Mouse (Mus musculus): ENCODE measurements around the gene Timmdc1. TPM values are rescaled to one million over a fixed set of nuclear protein-coding genes. Genes with fewer than 3 reads are reported as not detected.

Timmdc1 gene
- polyA plus RNA-seq, 1 experiment, result 10.0 TPM

DNA sequence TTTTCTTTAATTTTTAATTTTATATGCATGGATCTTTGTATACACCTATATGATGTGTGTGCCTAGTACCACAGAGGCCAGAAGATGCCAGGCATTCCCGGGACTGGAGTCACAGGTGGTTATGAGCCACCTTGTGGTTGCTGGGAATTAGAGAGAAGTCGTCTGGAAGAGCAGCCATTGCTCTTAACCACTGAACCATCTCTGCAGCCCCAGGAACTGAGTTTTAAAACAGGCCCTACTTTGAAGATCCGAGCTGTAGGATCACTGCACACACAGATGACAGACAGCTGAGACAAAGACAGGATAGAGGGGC lies 53.8 kb downstream of the Timmdc1 start:
- Histone ChIP-seq H3K4me1 (ENCODE audit: control insufficient read depth, insufficient read depth, low read length) (no peaks in the 10 kb centered on the region), H3K4me3 (replicated peaks; ENCODE audit: extremely low read depth, low read depth, low read length) (no peak overlapping the region)
- no peak for TF ChIP-seq POLR2A (IDR thresholded peaks at IDR 0.05; ENCODE audit: borderline replicate concordance, extremely low read depth, low read depth, low read length)
- no peak for TF ChIP-seq CTCF (IDR thresholded peaks at IDR 0.05; ENCODE audit: insufficient read depth, low read length)
- DNase-seq, result no peak
- WGBS, result 31% methylated on average over 3 of the region's 3 CpGs

DNA sequence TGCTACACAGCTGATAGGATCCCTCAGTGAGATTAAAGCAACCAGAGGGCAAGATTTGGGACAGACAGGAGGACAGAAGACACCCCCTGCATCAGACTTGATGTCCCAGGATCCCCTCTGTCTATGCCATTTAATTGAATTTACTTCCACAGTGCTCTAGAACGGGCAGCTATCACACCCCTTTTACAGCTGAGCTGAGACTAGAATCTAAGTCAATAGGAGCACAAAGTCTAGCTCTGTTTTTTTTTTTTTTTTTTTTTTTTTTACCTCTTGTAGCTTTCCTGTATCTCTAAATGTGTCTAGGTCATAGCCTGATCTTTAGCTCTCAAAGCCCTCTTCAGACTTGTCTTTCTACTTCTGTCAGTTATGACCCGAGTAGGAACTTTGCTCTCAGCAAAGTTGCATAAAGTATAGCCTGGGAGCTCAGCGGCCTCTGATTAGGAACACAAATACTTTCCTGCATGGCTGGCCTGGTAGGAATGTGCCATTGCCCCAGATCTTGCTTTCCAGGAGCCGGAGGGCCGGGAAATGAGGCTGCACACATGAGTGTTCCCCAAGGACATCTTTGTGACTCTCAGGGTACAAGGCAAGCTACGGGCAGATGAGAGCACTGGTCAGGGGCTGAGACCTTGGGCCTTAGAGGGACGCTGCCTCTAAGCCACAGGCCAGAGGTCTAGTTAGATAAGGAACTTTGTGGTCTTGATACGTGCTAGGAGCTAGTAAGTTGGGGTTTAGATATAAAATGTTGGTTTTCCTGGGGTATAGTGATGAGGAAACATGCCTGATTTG lies 54.4 kb downstream of the Timmdc1 start:
- 73% methylated on average over 8 of the region's 8 CpGs for WGBS
- no peak for DNase-seq
- Histone ChIP-seq H3K4me1 (ENCODE audit: control insufficient read depth, insufficient read depth, low read length) (no peaks in the 10 kb centered on the region), H3K4me3 (replicated peaks; ENCODE audit: extremely low read depth, low read depth, low read length) (no peak overlapping the region)
- no peak for TF ChIP-seq CTCF (IDR thresholded peaks at IDR 0.05; ENCODE audit: insufficient read depth, low read length)
- no peak for TF ChIP-seq POLR2A (IDR thresholded peaks at IDR 0.05; ENCODE audit: borderline replicate concordance, extremely low read depth, low read depth, low read length)

DNA sequence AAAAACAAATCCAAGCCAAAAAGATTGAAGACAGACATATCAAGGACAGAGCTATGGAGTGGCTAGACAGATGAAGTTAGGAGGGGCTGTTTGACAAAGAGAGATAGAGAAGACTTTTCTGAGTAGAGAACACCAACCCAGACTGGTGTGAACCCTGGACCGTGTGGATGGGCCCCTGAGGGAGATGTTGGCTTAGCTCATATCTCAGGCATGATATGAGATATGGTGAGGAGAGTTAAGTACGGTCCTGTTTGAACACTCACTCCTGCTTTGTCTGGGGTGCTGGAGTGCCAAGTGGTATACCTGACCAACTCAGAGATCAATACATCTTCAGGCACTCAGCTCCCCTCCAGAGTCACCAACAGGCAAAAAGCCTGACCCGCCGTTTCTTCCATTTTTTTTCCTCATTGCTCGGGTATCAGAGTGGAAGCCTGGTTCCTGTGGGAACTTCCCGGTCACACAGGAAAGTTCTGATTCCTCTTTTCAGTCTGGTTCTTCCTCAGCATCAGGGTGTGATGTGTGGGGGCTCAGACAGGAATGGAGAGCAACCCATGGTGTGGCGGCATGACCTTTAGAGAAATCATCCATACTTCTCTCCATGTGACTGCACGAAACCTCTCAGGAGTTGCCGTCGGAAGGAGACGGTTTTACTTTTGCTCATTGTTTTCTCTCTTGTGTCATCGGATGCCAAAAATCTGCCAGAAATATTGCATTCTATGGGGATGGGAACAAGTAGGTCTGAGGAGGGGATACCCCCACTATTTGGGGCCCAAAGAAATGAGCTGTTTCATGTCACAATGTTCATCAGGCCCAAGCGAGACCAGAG lies 55.2 kb downstream of the Timmdc1 start:
- H3K4me3 ChIP-seq (replicated peaks; ENCODE audit: extremely low read depth, low read depth, low read length), result no peak overlapping the region
- TF ChIP-seq POLR2A (IDR thresholded peaks at IDR 0.05; ENCODE audit: borderline replicate concordance, extremely low read depth, low read depth, low read length), result no peak
- no peak for TF ChIP-seq CTCF (IDR thresholded peaks at IDR 0.05; ENCODE audit: insufficient read depth, low read length)
- WGBS, result 81% methylated on average over 13 of the region's 13 CpGs
- no peak for DNase-seq
- no peaks in the 10 kb centered on the region for H3K4me1 ChIP-seq (ENCODE audit: control insufficient read depth, insufficient read depth, low read length)

DNA sequence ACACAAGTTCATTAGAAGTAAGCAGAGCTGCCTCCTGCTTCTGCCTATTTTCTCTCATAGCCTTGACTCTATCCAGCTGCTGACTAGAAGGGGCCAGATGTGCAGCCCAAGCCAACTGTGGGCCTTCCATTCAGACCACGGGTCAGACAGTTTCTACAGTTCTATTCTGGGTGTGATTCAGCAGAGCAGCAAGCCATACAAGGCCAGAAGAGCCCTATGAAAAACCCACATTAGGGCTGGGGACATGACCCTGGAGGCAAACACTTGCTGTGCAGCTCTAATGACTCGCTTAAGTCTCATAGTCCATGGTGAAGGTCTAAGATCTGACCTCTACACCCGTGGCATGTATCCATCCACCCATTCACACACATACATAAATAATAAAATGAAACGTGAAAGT lies 56.4 kb downstream of the Timmdc1 start:
- TF ChIP-seq CTCF (IDR thresholded peaks at IDR 0.05; ENCODE audit: insufficient read depth, low read length), result no peak
- no peak for TF ChIP-seq POLR2A (IDR thresholded peaks at IDR 0.05; ENCODE audit: borderline replicate concordance, extremely low read depth, low read depth, low read length)
- no peak for DNase-seq
- WGBS, result 70% methylated on average over 4 of the region's 4 CpGs
- H3K4me1 ChIP-seq (ENCODE audit: control insufficient read depth, insufficient read depth, low read length), result no peaks in the 10 kb centered on the region; the same call in 1 of the 2 replicates
- H3K4me3 ChIP-seq (replicated peaks; ENCODE audit: extremely low read depth, low read depth, low read length), result no peak overlapping the region

DNA sequence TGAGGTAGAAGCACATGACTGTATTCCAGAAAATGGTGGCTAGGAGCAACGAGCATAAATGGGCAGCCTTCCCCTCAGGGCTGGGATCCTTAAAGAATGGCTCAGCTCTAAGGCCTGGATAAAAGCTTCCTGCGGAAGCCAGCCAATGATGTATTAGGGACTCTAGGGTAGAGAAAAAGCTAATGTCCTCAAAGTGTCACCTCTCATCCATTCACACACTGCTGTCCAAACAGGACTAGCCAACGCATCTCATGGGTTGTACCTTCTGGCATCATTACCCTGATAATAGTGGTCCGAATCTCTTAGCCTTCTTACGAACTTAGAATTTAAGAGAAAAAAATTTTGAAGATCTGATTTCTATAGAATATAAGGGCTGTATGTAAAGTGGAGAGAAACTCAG lies 59.2 kb downstream of the Timmdc1 start:
- no peak for DNase-seq
- WGBS, result 92% methylated on average over 5 of the region's 5 CpGs
- TF ChIP-seq POLR2A (IDR thresholded peaks at IDR 0.05; ENCODE audit: borderline replicate concordance, extremely low read depth, low read depth, low read length) (no peak), CTCF (IDR thresholded peaks at IDR 0.05; ENCODE audit: insufficient read depth, low read length) (no peak)
- no peak overlapping the region for H3K4me3 ChIP-seq (replicated peaks; ENCODE audit: extremely low read depth, low read depth, low read length)
- no peaks in the 10 kb centered on the region; the same call in 1 of the 2 replicates for H3K4me1 ChIP-seq (ENCODE audit: control insufficient read depth, insufficient read depth, low read length)

DNA sequence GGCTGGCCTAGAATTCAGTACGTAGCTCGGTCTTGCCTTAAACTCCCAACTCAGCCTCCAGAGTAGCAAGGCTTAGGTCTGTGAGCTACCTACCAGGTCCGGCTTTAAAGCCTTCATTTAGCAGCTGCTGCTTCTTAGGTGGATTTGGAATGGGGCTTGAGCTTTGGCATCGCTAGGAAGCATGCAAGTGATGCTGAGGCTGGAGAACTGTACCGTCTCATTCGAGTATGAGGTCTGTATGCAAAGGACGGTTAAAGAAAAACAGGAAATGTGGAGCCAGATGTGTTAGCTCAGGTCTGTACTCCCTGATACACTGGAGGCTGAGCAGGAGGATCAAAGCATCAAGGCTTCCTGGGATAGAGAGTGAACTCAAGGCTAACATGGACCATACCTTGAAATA lies 60.3 kb downstream of the Timmdc1 start:
- WGBS, result 64% methylated on average over 7 of the region's 7 CpGs
- no peaks in the 10 kb centered on the region; the same call in 1 of the 2 replicates for H3K4me1 ChIP-seq (ENCODE audit: control insufficient read depth, insufficient read depth, low read length)
- H3K4me3 ChIP-seq (replicated peaks; ENCODE audit: extremely low read depth, low read depth, low read length), result no peak overlapping the region
- no peak for DNase-seq
- no peak for TF ChIP-seq CTCF (IDR thresholded peaks at IDR 0.05; ENCODE audit: insufficient read depth, low read length)
- no peak for TF ChIP-seq POLR2A (IDR thresholded peaks at IDR 0.05; ENCODE audit: borderline replicate concordance, extremely low read depth, low read depth, low read length)

DNA sequence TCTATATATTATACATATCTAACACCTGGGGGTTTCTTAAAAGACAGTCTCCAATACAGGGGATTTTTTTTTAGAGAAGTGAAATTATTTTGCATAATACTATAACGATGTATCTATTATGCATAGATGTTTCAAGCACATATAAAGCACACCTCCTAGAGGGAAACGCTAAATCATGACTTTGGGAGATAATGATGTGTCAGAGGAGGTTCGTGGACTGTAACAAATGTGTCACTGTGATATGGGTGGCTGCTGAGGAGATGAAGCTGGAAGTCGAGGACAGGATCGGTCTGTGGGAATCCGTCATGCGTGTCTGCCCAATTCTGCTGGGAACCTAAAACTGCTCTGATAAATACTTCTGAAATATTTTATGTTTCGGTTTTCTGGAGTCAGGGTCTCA lies 60.7 kb downstream of the Timmdc1 start:
- H3K4me1 ChIP-seq (ENCODE audit: control insufficient read depth, insufficient read depth, low read length), result no peaks in the 10 kb centered on the region; the same call in 1 of the 2 replicates
- TF ChIP-seq POLR2A (IDR thresholded peaks at IDR 0.05; ENCODE audit: borderline replicate concordance, extremely low read depth, low read depth, low read length) (no peak), CTCF (IDR thresholded peaks at IDR 0.05; ENCODE audit: insufficient read depth, low read length) (no peak)
- H3K4me3 ChIP-seq (replicated peaks; ENCODE audit: extremely low read depth, low read depth, low read length), result no peak overlapping the region
- no peak for DNase-seq
- 62% methylated on average over 8 of the region's 8 CpGs for WGBS

DNA sequence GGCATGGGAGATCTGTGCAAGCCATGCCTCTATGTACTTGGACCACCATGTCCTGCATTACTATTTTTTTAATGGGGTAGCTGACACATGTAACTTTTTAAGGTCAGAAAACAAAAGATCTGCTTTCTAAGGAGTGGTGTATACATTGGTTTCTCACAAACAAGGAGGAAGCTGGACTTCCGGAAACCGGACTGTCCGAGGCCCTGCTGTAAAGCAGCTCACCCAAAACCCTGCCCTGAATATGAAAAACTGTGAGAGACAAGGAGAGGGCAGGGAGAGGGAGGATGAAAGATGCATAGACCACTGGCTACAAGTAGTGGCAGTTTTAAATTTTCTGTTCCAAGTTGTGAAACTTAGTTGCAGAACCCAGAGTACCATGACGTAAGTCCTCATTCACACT lies 62.5 kb downstream of the Timmdc1 start:
- Histone ChIP-seq H3K4me3 (replicated peaks; ENCODE audit: extremely low read depth, low read depth, low read length) (no peak overlapping the region), H3K4me1 (ENCODE audit: control insufficient read depth, insufficient read depth, low read length) (no peaks in the 10 kb centered on the region; the same call in 1 of the 2 replicates)
- WGBS, result 76% methylated on average over 4 of the region's 4 CpGs
- TF ChIP-seq POLR2A (IDR thresholded peaks at IDR 0.05; ENCODE audit: borderline replicate concordance, extremely low read depth, low read depth, low read length), result no peak
- no peak for TF ChIP-seq CTCF (IDR thresholded peaks at IDR 0.05; ENCODE audit: insufficient read depth, low read length)
- no peak for DNase-seq

DNA sequence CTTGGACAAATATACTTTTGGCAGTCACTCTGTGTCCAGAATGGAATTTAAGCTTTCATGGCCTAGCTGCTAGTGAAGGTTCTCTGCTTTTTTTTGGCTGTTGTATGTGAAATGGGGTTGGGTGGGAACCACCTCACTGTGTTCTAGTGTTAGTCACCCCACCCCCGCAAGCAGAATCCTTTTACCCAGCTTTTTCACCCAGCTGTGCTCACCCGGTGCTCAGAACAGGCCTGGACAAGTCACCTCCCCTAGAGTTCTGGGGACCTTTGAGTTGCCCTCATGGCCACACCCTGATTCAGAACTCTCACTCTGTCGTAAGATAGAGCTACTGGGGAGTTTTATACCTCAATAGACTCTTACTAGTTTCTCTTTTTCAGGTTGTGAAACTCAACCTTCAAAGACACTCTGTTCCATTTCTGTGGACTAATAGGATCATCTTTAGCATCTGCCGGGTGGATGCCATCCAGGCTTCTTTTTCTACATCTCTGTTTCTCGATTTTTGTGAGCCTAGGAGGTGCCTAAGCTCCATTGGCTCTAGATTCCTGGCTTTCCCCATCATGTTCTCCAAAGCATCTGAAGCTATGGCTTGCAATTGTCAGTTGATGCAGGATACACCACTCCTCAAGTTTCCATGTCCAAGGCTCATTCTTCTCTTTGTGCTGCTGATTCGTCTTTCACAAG lies 63.7 kb downstream of the Timmdc1 start:
- no peak for DNase-seq
- TF ChIP-seq CTCF (IDR thresholded peaks at IDR 0.05; ENCODE audit: insufficient read depth, low read length) (no peak), POLR2A (IDR thresholded peaks at IDR 0.05; ENCODE audit: borderline replicate concordance, extremely low read depth, low read depth, low read length) (no peak)
- H3K4me1 ChIP-seq (ENCODE audit: control insufficient read depth, insufficient read depth, low read length), result no peaks in the 10 kb centered on the region; the same call in 1 of the 2 replicates
- WGBS, result 61% methylated on average over 6 of the region's 6 CpGs
- no peak overlapping the region for H3K4me3 ChIP-seq (replicated peaks; ENCODE audit: extremely low read depth, low read depth, low read length)

All from lung, adult 2 months (tissue).